Mouse (Mus musculus) kidney, adult 11 months (tissue): ENCODE measurements around the gene Skap2.
A peak's percentile ranks its signal among the peaks of the same experiment; 100 is the strongest.

Experiments used
- DNase-seq: peaks from one replicate; pipeline ENCODE4 v3.0.0; 2022

Gene Skap2

GRCm38 (mm10) chr6:51838177-51838576 lies 174.2 kb downstream of the Skap2 start:
- no peak for DNase-seq

GRCm38 (mm10) chr6:51833362-51833761 lies 179.0 kb downstream of the Skap2 start:
- no peak for DNase-seq

DNA sequence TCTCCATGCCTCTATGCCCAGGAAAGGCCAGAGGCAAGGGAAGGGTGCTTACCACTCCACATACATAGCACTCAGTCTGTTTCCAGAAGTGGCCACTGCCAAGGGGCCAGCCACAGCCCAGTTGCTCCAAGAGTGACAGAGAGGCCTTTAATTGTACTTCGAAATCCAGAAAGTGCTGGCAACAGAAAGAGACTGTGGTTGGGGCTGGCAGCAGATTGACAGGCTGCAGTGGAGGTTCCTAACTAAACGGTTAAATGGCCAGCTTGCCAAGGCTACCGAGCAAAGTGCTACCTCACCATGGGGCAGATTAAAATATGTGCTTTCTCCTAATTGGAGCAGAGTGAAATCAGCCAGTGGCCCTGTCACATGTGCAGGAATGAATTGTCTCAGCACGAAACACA lies 186.7 kb downstream of the Skap2 start:
- peak; percentile 64 for DNase-seq

DNA sequence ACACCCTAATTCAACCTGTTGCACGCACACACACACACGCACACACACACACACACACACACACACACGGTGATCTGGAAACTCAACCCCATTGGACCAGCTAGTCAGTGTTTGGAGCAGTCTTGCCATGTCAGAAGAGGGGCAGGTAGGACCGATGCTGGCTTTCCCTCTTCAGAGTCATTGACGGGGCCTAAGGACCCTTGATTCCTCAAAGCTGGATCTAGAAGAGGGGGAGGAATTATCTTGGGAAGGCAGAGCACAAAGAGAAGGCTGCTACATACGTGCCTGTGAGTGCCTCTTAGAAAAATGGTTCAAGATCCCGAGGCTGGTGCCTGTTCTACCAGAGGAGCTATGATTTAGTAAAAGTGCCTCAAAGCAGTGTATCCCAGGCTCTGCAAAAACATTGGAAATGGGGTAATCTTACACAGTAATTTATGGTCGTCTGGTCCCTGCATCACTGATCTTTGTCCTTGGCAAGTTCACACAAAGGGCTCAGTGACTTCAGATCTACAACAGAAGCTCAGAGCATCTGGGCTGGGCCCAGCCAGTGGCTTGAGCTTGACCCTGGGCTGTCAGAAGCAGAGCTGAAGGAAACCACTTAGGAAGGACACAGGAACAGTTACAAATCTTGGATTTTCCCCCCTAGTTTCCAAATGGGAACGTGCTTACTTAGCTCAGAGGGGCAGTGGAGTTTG lies 188.1 kb downstream of the Skap2 start:
- no peak for DNase-seq

DNA sequence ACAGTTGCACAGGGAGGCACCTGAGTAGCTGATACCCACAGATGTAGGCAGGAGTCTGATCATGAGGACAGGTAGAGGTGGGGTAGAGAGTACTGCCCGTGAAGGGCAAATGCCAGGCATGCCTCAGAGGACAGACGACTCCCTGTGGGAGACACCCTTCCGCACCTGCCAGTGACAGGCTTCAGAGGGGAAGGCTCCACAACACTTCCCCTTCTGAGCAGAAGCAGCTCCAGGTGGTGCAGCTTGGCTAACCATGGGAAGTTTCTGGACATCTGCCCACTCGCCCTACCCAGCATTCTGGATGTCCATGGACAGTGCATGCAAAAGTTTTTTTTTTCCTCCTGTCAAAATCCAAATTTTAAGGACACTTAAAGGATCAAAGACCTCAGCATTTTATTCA lies 190.3 kb downstream of the Skap2 start:
- DNase-seq: peak; percentile 35

- peak; percentile 42 for DNase-seq
Measured at GRCm38 (mm10) chr6:51820853-51821252, 191.5 kb downstream of the Skap2 start.

- DNase-seq: no peak
Measured at GRCm38 (mm10) chr6:51816892-51817621, 195.3 kb downstream of the Skap2 start.

DNA sequence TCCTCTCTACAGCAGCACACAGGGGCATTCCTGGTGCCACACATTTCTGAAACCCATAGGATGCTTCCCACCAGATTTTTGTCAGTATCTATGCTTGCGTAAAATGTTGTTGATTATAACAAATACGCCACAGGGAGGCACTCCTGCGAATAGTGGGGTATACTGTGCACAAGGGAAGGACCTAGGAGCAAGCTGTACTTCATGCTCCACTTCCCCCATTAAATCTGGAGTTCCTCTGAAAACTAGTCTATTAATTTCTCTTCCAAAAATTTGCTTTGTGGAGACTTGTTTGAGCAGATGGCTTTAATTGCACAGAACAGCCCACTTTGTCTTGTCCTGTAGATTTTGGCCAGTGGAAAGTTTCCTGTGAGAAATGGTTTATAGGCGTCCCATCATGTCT lies 201.4 kb downstream of the Skap2 start:
- no peak for DNase-seq

- no peak for DNase-seq
Measured at GRCm38 (mm10) chr6:51809164-51809824, 203.1 kb downstream of the Skap2 start.

DNA sequence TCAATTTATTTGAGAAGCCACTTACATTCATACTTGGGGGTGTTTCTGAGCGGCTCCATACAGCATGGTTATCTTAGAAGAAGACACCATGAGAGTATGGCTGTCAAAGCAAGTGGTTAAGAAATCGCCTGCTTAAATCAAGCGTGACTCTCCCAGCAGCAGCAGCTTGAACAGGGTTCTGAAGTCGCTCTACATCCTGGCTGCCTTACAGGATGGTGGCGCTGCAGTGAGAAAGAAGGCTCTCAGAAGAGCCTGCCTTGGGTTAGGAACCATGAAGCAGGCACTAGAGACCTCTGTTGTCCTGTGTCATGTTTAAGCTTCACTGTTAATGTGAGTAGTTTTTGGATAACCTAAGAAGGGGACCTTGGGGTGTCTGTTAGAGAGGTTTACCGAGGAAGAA lies 204.3 kb downstream of the Skap2 start:
- DNase-seq: no peak
